Mouse (Mus musculus) neural tube, embryonic 11.5 days (tissue): ENCODE measurements at regions not wholly inside any gene's neighbourhood (a gene's known extent, or its start where the extent isn't known, plus 50 kb on each side); places are given as distances from the start of the nearest gene placed in this dataset.
A peak's percentile ranks its signal among the peaks of the same experiment; 100 is the strongest.

ENCODE experiments used
- ATAC-seq: fragments of 200-750 bp; cut with Nextera tagmentation; 2 replicates; pipeline ENCODE4 v1.8.0; 2017; ENCODE audit warnings: moderate number of reproducible peaks, mild to moderate bottlenecking, moderate TSS enrichment, moderate library complexity; ENCODE audit not compliant: insufficient read depth, low FRiP score, low TSS enrichment
- DNase-seq: peaks from one replicate; pipeline ENCODE4 v3.0.0-alpha.2; 2015; ENCODE audit warnings: low spot score
- H3K27ac ChIP-seq: fragments of 300-500 bp; sonication (generic); 2 replicates; pipeline ENCODE4 v1.5.1; 2014; ENCODE audit warnings: low read depth, mild to moderate bottlenecking, low read length
- H3K27me3 ChIP-seq: fragments of 300-500 bp; sonication (generic); 2 replicates; pipeline ENCODE4 v1.6.1; 2014; ENCODE audit warnings: mild to moderate bottlenecking, low read length, mixed read lengths; ENCODE audit not compliant: control insufficient read depth, insufficient read depth
- H3K36me3 ChIP-seq: fragments of 300-500 bp; sonication (generic); 2 replicates; pipeline ENCODE4 v1.6.1; 2014; ENCODE audit warnings: mild to moderate bottlenecking, low read length, moderate library complexity, mixed read lengths; ENCODE audit not compliant: control insufficient read depth, insufficient read depth
- H3K4me1 ChIP-seq: fragments of 300-500 bp; sonication (generic); 2 replicates; pipeline ENCODE4 v1.6.1; 2014; ENCODE audit warnings: low read length, mixed read lengths; ENCODE audit not compliant: control insufficient read depth, insufficient read depth
- H3K4me2 ChIP-seq: fragments of 300-500 bp; sonication (generic); 2 replicates; pipeline ENCODE4 v1.6.1; 2014; ENCODE audit warnings: low read depth, mild to moderate bottlenecking, moderate library complexity
- H3K4me3 ChIP-seq: fragments of 300-500 bp; sonication (generic); 2 replicates; pipeline ENCODE4 v1.5.1; 2014; ENCODE audit warnings: low read depth, low read length
- H3K9ac ChIP-seq: fragments of 300-500 bp; sonication (generic); 2 replicates; pipeline ENCODE4 v1.6.1; 2014; ENCODE audit warnings: mild to moderate bottlenecking, low read length
- H3K9me3 ChIP-seq: fragments of 300-500 bp; sonication (generic); 2 replicates; pipeline ENCODE4 v1.6.1; 2016; ENCODE audit warnings: low read length; ENCODE audit not compliant: control insufficient read depth
- WGBS: fragments of 180-500 bp; shearing (Covaris S2); extraction: QIAGEN DNeasy Blood & Tissue Kit; methylation state at CpG from one replicate; pipeline ENCODE4 v1.1.7; 2014; 5-methylcytosine and 5-hydroxymethylcytosine counted together

DNA sequence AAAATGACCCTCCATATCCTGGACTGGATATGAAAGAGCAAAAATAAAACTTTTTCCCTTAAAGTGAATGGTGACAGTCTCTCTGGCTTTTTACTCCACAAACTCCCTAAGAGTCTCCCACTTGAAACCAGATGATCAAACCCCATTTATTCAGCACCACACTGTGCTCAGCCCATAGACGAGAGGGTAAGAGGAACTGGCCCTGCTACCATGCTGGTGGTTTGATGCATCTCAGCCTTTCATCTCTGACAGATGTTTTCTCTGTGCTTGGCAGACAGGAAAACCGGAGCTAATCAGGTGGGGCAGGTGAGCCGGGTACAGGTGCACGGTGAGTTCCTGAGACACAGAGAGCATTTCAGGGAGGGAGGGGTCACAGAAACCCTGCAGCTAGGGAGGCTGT is 631.8 kb downstream of the Defb40 start:
- H3K4me1 ChIP-seq = no peaks in the 10 kb centered on the region
- ATAC-seq (no peak), DNase-seq (no peak)
- 61% methylated on average over 4 of the region's 4 CpGs for WGBS
- H3K36me3 ChIP-seq = no peaks in the 10 kb centered on the region
- no peak overlapping the region for H3K27ac ChIP-seq
- no peak overlapping the region for H3K9ac ChIP-seq
- no peaks in the 10 kb centered on the region for H3K9me3 ChIP-seq
- no peak overlapping the region for H3K4me3 ChIP-seq
- H3K4me2 ChIP-seq = no peak overlapping the region
- H3K27me3 ChIP-seq = no peaks in the 10 kb centered on the region

DNA sequence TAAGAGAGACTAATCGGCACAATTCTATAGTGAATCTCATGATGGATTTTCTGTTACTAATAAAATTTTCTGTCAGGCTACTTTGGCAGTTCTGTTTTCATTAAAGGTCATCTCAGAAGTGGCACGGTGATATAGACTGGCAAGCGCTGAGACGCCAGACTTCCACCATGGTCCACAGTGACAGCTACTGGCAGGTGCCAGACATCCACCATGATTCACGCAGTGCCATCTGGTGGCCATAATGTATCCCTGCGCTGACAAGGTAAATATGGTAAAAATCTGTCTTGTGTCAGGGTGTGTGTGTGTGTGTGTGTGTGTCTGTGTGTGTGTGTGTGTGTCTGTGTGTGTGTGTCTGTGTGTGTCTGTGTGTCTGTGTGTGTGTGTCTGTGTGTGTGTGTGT is 632.7 kb downstream of the Defb40 start:
- WGBS = 34% methylated on average over 6 of the region's 6 CpGs
- peak; percentile 88 for ATAC-seq
- no peak overlapping the region for H3K9ac ChIP-seq

DNA sequence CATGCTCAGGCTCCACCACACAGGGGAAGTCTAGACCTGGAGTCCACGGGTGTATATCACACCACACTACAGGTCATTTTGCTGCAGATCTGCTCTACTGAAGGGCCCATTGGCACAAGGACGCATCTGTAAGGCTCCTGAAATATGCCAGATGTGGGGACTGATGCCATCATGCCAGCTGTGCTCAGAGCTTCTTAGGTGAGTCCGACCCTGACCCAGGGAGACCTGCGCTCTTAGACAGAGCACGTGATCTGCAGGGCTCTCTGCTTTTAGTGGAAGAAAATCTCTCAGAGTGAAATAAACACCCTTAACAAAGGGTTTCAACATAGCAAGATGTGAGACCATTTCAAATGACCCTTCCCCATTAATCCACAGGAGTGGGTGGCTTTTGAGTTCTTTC is 633.2 kb downstream of the Defb40 start:
- H3K9ac ChIP-seq = no peak overlapping the region
- no peak for ATAC-seq
- H3K36me3 ChIP-seq = no peaks in the 10 kb centered on the region
- H3K4me3 ChIP-seq = no peak overlapping the region
- no peaks in the 10 kb centered on the region for H3K27me3 ChIP-seq
- WGBS = 93% methylated on average over 5 of the region's 5 CpGs
- H3K27ac ChIP-seq = no peak overlapping the region
- no peaks in the 10 kb centered on the region for H3K9me3 ChIP-seq
- DNase-seq = peak; percentile 14
- no peak overlapping the region for H3K4me2 ChIP-seq
- H3K4me1 ChIP-seq = no peaks in the 10 kb centered on the region

More for the DNA sequence above, 632.7 kb downstream of the Defb40 start:
- Histone ChIP-seq H3K4me2 (no peak overlapping the region), H3K27me3 (no peaks in the 10 kb centered on the region), H3K36me3 (no peaks in the 10 kb centered on the region), H3K4me1 (no peaks in the 10 kb centered on the region), H3K9me3 (no peaks in the 10 kb centered on the region), H3K4me3 (no peak overlapping the region), H3K27ac (no peak overlapping the region)
- peak; percentile 59 for DNase-seq

DNA sequence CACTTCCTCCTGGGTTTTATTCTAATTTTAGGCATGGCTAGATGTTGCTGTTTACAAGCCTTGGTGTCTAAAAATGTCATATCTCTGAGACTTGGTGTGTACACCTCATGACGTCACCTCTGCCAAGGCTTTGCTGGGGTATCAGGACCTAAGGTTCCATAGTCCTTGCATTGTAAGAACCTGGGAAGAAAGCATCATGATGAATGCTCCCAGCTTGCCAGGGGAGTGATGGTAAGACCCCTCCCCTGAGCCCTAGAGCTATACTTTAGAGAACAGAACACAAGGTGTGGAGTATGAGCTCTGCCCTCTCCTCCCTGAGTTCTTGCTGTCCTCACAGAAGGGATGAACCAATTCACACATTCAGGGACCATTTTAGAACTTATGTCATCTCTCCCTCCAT is 642.5 kb downstream of the Defb40 start:
- Histone ChIP-seq H3K4me3 (no peak overlapping the region), H3K27me3 (no peaks in the 10 kb centered on the region), H3K36me3 (no peaks in the 10 kb centered on the region), H3K9me3 (no peaks in the 10 kb centered on the region), H3K4me2 (no peak overlapping the region), H3K4me1 (no peaks in the 10 kb centered on the region), H3K9ac (no peak overlapping the region), H3K27ac (no peak overlapping the region)
- no peak for ATAC-seq
- 93% methylated on average over 1 of the region's 1 CpGs for WGBS
- no peak for DNase-seq

DNA sequence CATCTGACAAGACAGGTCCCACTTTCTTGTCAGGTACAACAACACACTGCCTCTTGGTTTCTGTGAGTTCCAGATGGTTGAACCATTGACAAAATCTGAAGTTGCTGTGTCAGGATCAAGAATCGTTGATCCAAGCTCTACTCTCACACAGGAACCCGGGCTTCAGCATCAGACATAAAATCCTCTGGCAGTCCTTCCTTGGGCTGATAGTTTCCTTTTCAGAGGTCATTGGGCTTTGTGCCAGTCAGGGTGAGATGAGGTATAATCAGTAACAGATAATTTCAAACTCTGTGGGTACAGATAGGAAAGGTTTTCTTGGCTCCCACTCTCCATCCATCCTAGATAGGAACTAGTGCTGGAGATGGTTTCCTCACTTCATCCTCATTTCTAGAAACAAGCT is 649.5 kb downstream of the Defb40 start:
- no peak for ATAC-seq
- Histone ChIP-seq H3K9me3 (no peaks in the 10 kb centered on the region), H3K4me1 (no peaks in the 10 kb centered on the region), H3K27ac (no peak overlapping the region), H3K9ac (no peak overlapping the region), H3K4me2 (no peak overlapping the region), H3K4me3 (no peak overlapping the region), H3K36me3 (no peaks in the 10 kb centered on the region), H3K27me3 (no peaks in the 10 kb centered on the region)
- DNase-seq = no peak
- WGBS = 93% methylated on average over 2 of the region's 2 CpGs

DNA sequence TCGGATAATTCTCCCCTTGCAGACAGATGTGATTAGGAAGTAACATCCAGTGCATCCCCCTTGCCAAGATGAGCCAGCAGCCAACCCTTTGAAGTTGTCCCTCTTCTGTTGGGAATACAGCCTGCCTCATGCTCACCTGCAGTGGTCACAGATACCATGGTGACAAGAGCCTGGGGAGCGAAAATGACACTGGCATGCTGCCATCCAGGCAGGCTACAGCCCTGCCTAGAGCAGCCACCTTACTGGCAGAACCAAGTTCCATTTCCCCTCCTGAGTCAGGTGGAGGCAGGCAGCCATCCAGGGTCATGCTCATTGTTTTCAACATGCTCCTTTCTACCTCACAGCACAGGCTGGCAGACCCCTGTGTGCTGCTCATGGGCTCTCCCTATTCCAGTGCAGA is 661.6 kb downstream of the Defb40 start:
- Histone ChIP-seq H3K4me1 (no peaks in the 10 kb centered on the region), H3K27ac (no peak overlapping the region), H3K4me3 (no peak overlapping the region), H3K9ac (no peak overlapping the region), H3K4me2 (no peak overlapping the region), H3K9me3 (no peaks in the 10 kb centered on the region), H3K27me3 (no peaks in the 10 kb centered on the region), H3K36me3 (no peaks in the 10 kb centered on the region)
- DNase-seq (no peak), ATAC-seq (no peak)
- 65% methylated on average over 2 of the region's 2 CpGs for WGBS

DNA sequence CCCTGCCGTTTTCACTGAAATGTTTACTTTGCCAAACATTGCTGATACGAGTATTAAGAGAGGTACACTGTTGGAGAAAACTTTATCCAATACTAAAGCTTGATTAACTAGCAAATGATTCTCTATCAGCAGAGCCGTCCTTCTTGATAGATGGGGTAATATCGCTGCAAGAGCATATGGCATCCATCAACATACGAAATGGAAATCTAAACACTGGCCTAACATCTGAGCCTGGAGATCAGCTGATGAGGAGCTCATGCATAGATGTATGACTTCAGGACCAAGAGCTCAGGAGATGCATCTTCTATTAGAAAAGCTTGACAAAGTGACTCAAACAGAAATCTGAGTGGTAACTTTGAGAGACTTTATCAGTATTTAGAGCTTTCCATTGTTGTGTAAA is 666.5 kb downstream of the Defb40 start:
- H3K4me1 ChIP-seq = no peaks in the 10 kb centered on the region
- no peak overlapping the region for H3K27ac ChIP-seq
- no peak overlapping the region for H3K4me3 ChIP-seq
- no peak overlapping the region for H3K9ac ChIP-seq
- 66% methylated on average over 5 of the region's 5 CpGs for WGBS
- H3K36me3 ChIP-seq = no peaks in the 10 kb centered on the region
- ATAC-seq (peak; percentile 63; the same call in 1 of the 2 replicates), DNase-seq (no peak)
- no peak overlapping the region for H3K4me2 ChIP-seq
- no peaks in the 10 kb centered on the region for H3K27me3 ChIP-seq
- H3K9me3 ChIP-seq = no peaks in the 10 kb centered on the region

DNA sequence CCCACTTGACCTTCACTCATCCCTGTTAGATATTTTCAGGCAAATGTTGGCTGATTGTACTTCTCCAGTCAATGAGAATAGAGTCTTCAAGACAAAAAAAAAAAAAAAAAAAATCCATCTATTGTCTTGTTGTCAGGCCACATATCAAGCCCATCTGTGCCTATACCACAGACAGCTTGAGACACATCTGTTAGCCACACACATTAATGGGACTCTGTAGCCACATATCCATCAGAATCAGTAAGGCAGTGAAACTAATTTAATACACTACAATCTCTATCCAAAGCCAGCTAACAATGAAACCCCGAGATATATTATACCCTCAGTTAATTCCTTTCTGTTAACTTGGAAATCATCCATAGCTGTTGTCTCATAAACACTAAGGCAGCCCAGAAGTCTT is 667.1 kb downstream of the Defb40 start:
- 46% methylated on average over 1 of the region's 1 CpGs for WGBS
- Histone ChIP-seq H3K9me3 (no peaks in the 10 kb centered on the region), H3K4me3 (no peak overlapping the region), H3K4me1 (no peaks in the 10 kb centered on the region), H3K27me3 (no peaks in the 10 kb centered on the region), H3K27ac (no peak overlapping the region), H3K4me2 (no peak overlapping the region), H3K36me3 (no peaks in the 10 kb centered on the region), H3K9ac (no peak overlapping the region)
- peak; percentile 85 for ATAC-seq
- no peak for DNase-seq

DNA sequence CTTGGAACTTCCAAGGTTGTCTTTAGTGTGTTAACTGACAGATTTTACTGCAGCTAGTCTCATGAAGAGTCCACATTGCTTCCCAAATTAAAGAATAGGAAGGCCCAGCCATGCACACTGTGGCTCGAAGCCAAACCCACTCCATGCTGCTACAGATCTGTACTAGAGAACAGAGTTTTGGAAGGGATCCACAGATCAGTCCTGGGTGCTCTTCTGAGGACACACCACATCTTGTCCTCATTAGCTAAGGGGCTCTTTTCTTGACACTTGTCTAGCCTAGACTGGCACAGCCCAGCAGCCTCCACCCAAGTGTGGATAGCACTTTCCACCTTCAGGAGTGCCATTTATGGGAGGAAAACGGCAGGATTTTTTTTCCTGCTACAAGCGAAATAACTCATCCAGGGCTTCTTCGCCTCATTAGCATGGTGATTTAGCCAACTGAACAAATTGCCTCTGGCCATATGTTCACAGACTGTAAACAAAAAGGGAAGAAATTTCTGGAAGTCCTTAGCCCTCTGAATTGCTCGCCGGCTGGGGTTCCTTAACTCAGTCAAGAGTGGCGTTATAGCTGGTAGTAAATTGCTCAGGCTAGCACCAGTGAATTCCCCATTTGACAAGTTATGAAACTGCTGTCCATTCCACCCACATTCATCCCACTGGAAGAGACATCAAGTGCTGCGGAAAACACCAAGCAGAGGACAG is 690.4 kb downstream of the Defb40 start:
- ATAC-seq = no peak
- WGBS = 64% methylated on average over 8 of the region's 8 CpGs

More for the DNA sequence above, 690.4 kb downstream of the Defb40 start:
- no peak for DNase-seq
- no peaks in the 10 kb centered on the region for H3K9me3 ChIP-seq
- H3K4me2 ChIP-seq = no peak overlapping the region
- H3K27me3 ChIP-seq = no peaks in the 10 kb centered on the region
- no peak overlapping the region for H3K4me3 ChIP-seq
- no peak overlapping the region for H3K9ac ChIP-seq
- no peak overlapping the region for H3K27ac ChIP-seq
- no peaks in the 10 kb centered on the region for H3K36me3 ChIP-seq
- H3K4me1 ChIP-seq = no peaks in the 10 kb centered on the region
